Mouse (Mus musculus) small intestine, adult 2 months (tissue): ENCODE measurements around the gene Cs. TPM values are rescaled to one million over a fixed set of nuclear protein-coding genes. Genes with fewer than 3 reads are reported as not detected.
A peak's percentile ranks its signal among the peaks of the same experiment; 100 is the strongest.
"Not testable (repeated sequence)": the region's sequence is repeated elsewhere in the genome, so short reads cannot be mapped to it uniquely, and the experiment has no call there.

Source experiments
- H3K27ac ChIP-seq: fragments of 200-500 bp; 2 replicates; pipeline ENCODE4 v1.5.1; 2012; ENCODE audit warnings: low read depth, low read length, control low read depth, inconsistent platforms; ENCODE audit not compliant: insufficient read depth
- H3K27me3 ChIP-seq: fragments of 200-500 bp; 2 replicates; pipeline ENCODE4 v1.6.1; 2012; ENCODE audit warnings: mild to moderate bottlenecking, moderate library complexity, low read length, inconsistent platforms; ENCODE audit not compliant: control insufficient read depth, insufficient read depth
- H3K36me3 ChIP-seq: fragments of 200-500 bp; 2 replicates; pipeline ENCODE4 v1.6.1; 2012; ENCODE audit warnings: mild to moderate bottlenecking, low read length, control low read depth, inconsistent platforms; ENCODE audit not compliant: control insufficient read depth, insufficient read depth
- H3K4me1 ChIP-seq: fragments of 200-500 bp; 2 replicates; pipeline ENCODE4 v1.6.1; 2012; ENCODE audit warnings: low read length, inconsistent platforms, mixed read lengths; ENCODE audit not compliant: control insufficient read depth, insufficient read depth, insufficient read length
- H3K4me3 ChIP-seq: fragments of 200-500 bp; 2 replicates; pipeline ENCODE4 v1.5.1; 2012; ENCODE audit warnings: low read depth, mild to moderate bottlenecking, control low read depth, inconsistent platforms, low read length, moderate library complexity
- CTCF ChIP-seq: fragments of 200-500 bp; IDR thresholded peaks from 2 replicates; pipeline ENCODE4 v1.5.1; 2012; ENCODE audit warnings: low read depth, mild to moderate bottlenecking, control low read depth, inconsistent platforms, low read length, moderate library complexity, mixed read lengths; ENCODE audit not compliant: insufficient replicate concordance, insufficient read length; ENCODE audit errors: extremely low read depth
- POLR2A ChIP-seq: fragments of 200-500 bp; IDR thresholded peaks from 2 replicates; pipeline ENCODE4 v1.6.1; 2012; ENCODE audit warnings: low read depth, mild to moderate bottlenecking, control low read depth, inconsistent platforms, low read length, moderate library complexity
- WGBS: fragments of 180-500 bp; shearing (Covaris S2); methylation state at CpG from one replicate; pipeline ENCODE4 v1.1.7; 2018; 5-methylcytosine and 5-hydroxymethylcytosine counted together
- polyA plus RNA-seq: library from polyadenylated mRNA; depleted of rRNA; stranded (reverse); fragments of >200 nt; gene quantifications from 2 replicates; pipeline ENCODE4 v1.2.3, GENCODE M21; 2012; rRNA removed

Gene Cs
- 233 and 588 TPM in 2 replicates for polyA plus RNA-seq

- Histone ChIP-seq H3K27me3 (no peaks in the 10 kb centered on the region), H3K27ac (peak within 1 kb of the TSS; percentile 95), H3K36me3 (peaks cover 12% of the 10 kb centered on the region), H3K4me3 (peak within 1 kb of the TSS; percentile 76), H3K4me1 (peaks cover 2% of the 10 kb centered on the region)
- TF ChIP-seq POLR2A (peak; percentile 72), CTCF (no peak)
- under 1% methylated on average over 61 of the region's 61 CpGs for WGBS
Measured at GRCm38 (mm10) chr10:128337306-128338181, at the start of gene Cs. Gene Cs, plus strand, starts transcription at chr10:128337734.

- not testable (repeated sequence) for H3K4me3 ChIP-seq, H3K27me3 ChIP-seq, H3K27ac ChIP-seq, H3K4me1 ChIP-seq
- WGBS, result 94% methylated on average over 1 of the region's 1 CpGs
- peaks cover 57% of the 10 kb centered on the region for H3K36me3 ChIP-seq
Measured at GRCm38 (mm10) chr10:128290594-128290993, 46.9 kb upstream of the Cs start.

GRCm38 (mm10) chr10:128296370-128297090 lies 41.0 kb upstream of the Cs start:
- H3K36me3 ChIP-seq, result peaks cover 17% of the 10 kb centered on the region
- TF ChIP-seq POLR2A, result no peak
- no peak for TF ChIP-seq CTCF
- no peak overlapping the region for H3K27ac ChIP-seq
- H3K27me3 ChIP-seq, result no peaks in the 10 kb centered on the region
- H3K4me3 ChIP-seq, result no peak overlapping the region
- WGBS, result 69% methylated on average over 13 of the region's 13 CpGs
- H3K4me1 ChIP-seq, result no peaks in the 10 kb centered on the region

GRCm38 (mm10) chr10:128297221-128297620 lies 40.3 kb upstream of the Cs start:
- 72% methylated on average over 4 of the region's 4 CpGs for WGBS
- no peak overlapping the region for H3K27ac ChIP-seq
- no peak overlapping the region for H3K4me3 ChIP-seq
- H3K27me3 ChIP-seq, result no peaks in the 10 kb centered on the region
- peaks cover 11% of the 10 kb centered on the region for H3K36me3 ChIP-seq
- H3K4me1 ChIP-seq, result no peaks in the 10 kb centered on the region; the same call in 1 of the 2 replicates
- TF ChIP-seq CTCF, result no peak
- no peak for TF ChIP-seq POLR2A

- Histone ChIP-seq H3K4me3 (no peak overlapping the region), H3K27ac (no peak overlapping the region), H3K4me1 (no peaks in the 10 kb centered on the region; the same call in 1 of the 2 replicates), H3K27me3 (no peaks in the 10 kb centered on the region), H3K36me3 (peaks cover 7% of the 10 kb centered on the region; the same call in 1 of the 2 replicates)
- TF ChIP-seq POLR2A, result no peak
- TF ChIP-seq CTCF, result no peak
- whole genome bisulfite sequencing, result 70% methylated on average over 11 of the region's 11 CpGs
Measured at GRCm38 (mm10) chr10:128297622-128298021, 39.9 kb upstream of the Cs start.

GRCm38 (mm10) chr10:128298243-128298642 lies 39.3 kb upstream of the Cs start:
- no peaks in the 10 kb centered on the region; the same call in 1 of the 2 replicates for H3K4me1 ChIP-seq
- no peak overlapping the region for H3K27ac ChIP-seq
- TF ChIP-seq CTCF (no peak), POLR2A (no peak)
- H3K27me3 ChIP-seq, result no peaks in the 10 kb centered on the region
- 0 out of 2 replicates have a peak, but pooled peaks cover 3% of the 10 kb centered on the region for H3K36me3 ChIP-seq
- WGBS, result 68% methylated on average over 6 of the region's 6 CpGs
- no peak overlapping the region for H3K4me3 ChIP-seq

- no peak for TF ChIP-seq POLR2A
- TF ChIP-seq CTCF, result no peak
- H3K36me3 ChIP-seq, result 0 out of 2 replicates have a peak, but pooled peaks cover under 1% of the 10 kb centered on the region
- peaks cover 1% of the 10 kb centered on the region; the same call in 1 of the 2 replicates for H3K4me1 ChIP-seq
- H3K27ac ChIP-seq, result no peak within 1 kb of the TSS
- no peaks in the 10 kb centered on the region for H3K27me3 ChIP-seq
- H3K4me3 ChIP-seq, result no peak within 1 kb of the TSS
- 78% methylated on average over 11 of the region's 11 CpGs for WGBS
Measured at GRCm38 (mm10) chr10:128298702-128299171, 38.8 kb upstream of the Cs start, which contains the start of gene Il23a. Gene Il23a, minus strand, starts transcription at chr10:128298752.
